Mouse (Mus musculus) testis, adult 2 months (tissue): ENCODE results near the gene Rin3.

Experiments
- CTCF ChIP-seq: fragments of 200-500 bp; IDR thresholded peaks from 2 replicates; pipeline ENCODE4 v1.5.1; 2012; ENCODE audit warnings: low read depth, mild to moderate bottlenecking, inconsistent platforms, low read length, moderate library complexity; ENCODE audit not compliant: control insufficient read depth, insufficient read depth, insufficient replicate concordance
- POLR2A ChIP-seq: fragments of 200-500 bp; IDR thresholded peaks from 2 replicates; pipeline ENCODE4 v1.6.1; 2012; ENCODE audit warnings: low read depth, mild to moderate bottlenecking, inconsistent platforms, low read length, moderate library complexity; ENCODE audit not compliant: control insufficient read depth

- TF ChIP-seq CTCF (no peak), POLR2A (no peak)
These were observed 31.8 kb upstream of the Rin3 start for GRCm38 (mm10) chr12:102251070-102251469.
